Mouse (Mus musculus) hindlimb bud, embryonic 11.5 days (tissue): ENCODE data around the gene Gm49373.
"Not testable (repeated sequence)": the region's sequence is repeated elsewhere in the genome, so short reads cannot be mapped to it uniquely, and the experiment has no call there.

Source experiments
- DNase-seq: peaks from one replicate; pipeline ENCODE4 v3.0.0-alpha.2; 2012; ENCODE audit warnings: low read depth, low spot score; ENCODE audit errors: extremely low spot score

Gm49373 gene

GRCm38 (mm10) chr9:21074173-21074572 is 1.3 kb upstream of the Gm49373 start:
- DNase-seq, result no peak

GRCm38 (mm10) chr9:21072641-21073040 is 255 bp downstream of the Gm49373 start:
- peak; percentile 8 for DNase-seq

GRCm38 (mm10) chr9:21067006-21067684 is 5.8 kb downstream of the Gm49373 start, which contains the start of gene Zglp1:
Zglp1 (minus strand) TSS chr9:21067093.
- DNase-seq, result no peak

- DNase-seq, result no peak
Measured at GRCm38 (mm10) chr9:21062928-21063327, 10.0 kb downstream of the Gm49373 start.

- DNase-seq, result no peak
Measured at GRCm38 (mm10) chr9:21051578-21051977, 21.3 kb downstream of the Gm49373 start.

GRCm38 (mm10) chr9:21045235-21045634 is 27.7 kb downstream of the Gm49373 start:
- DNase-seq, result no peak

GRCm38 (mm10) chr9:21044785-21045184 is 28.1 kb downstream of the Gm49373 start:
- DNase-seq, result not testable (repeated sequence)

GRCm38 (mm10) chr9:21043563-21043962 is 29.3 kb downstream of the Gm49373 start:
- no peak for DNase-seq

GRCm38 (mm10) chr9:21041308-21041707 is 31.6 kb downstream of the Gm49373 start:
- no peak for DNase-seq

GRCm38 (mm10) chr9:21039779-21040178 is 33.1 kb downstream of the Gm49373 start:
- no peak for DNase-seq

- no peak for DNase-seq
Measured at GRCm38 (mm10) chr9:21037481-21037891, 35.4 kb downstream of the Gm49373 start.

- DNase-seq, result no peak
Measured at GRCm38 (mm10) chr9:21036666-21037065, 36.2 kb downstream of the Gm49373 start.

GRCm38 (mm10) chr9:21036161-21036560 is 36.7 kb downstream of the Gm49373 start:
- DNase-seq, result no peak

- DNase-seq, result no peak
Measured at GRCm38 (mm10) chr9:21035586-21035985, 37.3 kb downstream of the Gm49373 start.

GRCm38 (mm10) chr9:21034481-21035085 is 38.3 kb downstream of the Gm49373 start:
- DNase-seq, result no peak

GRCm38 (mm10) chr9:21033136-21033535 is 39.8 kb downstream of the Gm49373 start:
- DNase-seq, result no peak

GRCm38 (mm10) chr9:21032491-21032890 is 40.4 kb downstream of the Gm49373 start:
- DNase-seq, result no peak

- no peak for DNase-seq
Measured at GRCm38 (mm10) chr9:21031896-21032351, 41.0 kb downstream of the Gm49373 start, which contains the start of gene Icam5. Icam5 (plus strand) TSS chr9:21032073.

GRCm38 (mm10) chr9:21031251-21031895 is 41.5 kb downstream of the Gm49373 start:
- DNase-seq, result no peak

- DNase-seq, result peak; percentile 66
Measured at GRCm38 (mm10) chr9:21030781-21031250, 42.1 kb downstream of the Gm49373 start.

- no peak for DNase-seq
Measured at GRCm38 (mm10) chr9:21030055-21030600, 42.8 kb downstream of the Gm49373 start.
